In the genomic region with DNA sequence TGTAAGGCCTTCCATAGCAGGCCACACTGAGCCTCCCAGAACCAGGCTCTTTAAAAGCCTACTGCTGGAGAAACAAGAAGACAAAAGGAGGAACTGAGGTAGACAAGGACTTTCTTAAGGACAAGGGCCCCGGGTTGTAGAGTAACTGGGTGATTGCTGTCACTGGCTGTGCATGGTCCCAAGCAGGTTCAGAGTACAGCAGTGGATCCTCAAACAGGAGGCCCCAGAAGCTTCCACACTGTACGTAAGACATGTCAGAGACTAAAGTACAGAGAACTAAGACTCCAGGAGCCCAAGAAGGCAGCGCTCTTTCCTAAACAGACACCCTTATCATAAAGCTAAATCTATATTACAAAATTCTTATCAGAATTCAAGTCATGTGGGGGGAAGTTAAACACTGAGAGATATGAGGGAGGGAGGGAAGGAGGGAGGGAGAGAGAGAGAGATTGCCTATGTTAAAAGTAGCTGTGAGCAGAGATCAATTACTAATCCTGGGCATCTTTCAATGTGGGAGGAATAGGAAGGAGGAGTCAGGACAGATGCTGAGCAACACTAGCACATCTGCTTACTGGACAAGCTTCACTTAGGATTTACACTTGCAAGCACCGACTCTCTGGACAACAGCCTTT, we compare ENCODE assay signal across 22 mouse cellular contexts. TPM values are rescaled to one million over a fixed set of nuclear protein-coding genes. Genes with fewer than 3 reads are reported as not detected.
DNase-seq lines count a peak whose midpoint lies in the region; ATAC-seq and TF ChIP-seq lines count a peak whose summit lies in the region.
"Had no signal": no experiment of that assay in that cellular context is flagged by ENCODE, and none has a peak within 500 bp of the region (broad histone marks: within the 10 kb centered on the region; RNA-seq: fewer than 3 reads in every experiment).

No protein-coding gene starts in this region.

- H3K27me3 ChIP-seq in G1E (ENCODE audit: insufficient read depth, low read length) = no peaks in the 10 kb centered on the region
- no peaks in the 10 kb centered on the region for H3K27me3 ChIP-seq in intestine, embryonic 15.5 days (replicated peaks)
- H3K27me3 ChIP-seq: heart, embryonic 15.5 days; hindbrain, embryonic 15.5 days had no signal

- DNase-seq in 416B (ENCODE audit: low read depth) (peak; percentile 37), G1E (ENCODE audit: low spot score) (no peak)
- no peak for DNase-seq in heart, postnatal 14 days
- DNase-seq in ovary, adult 18-20 months (ENCODE audit: low spot score) = no peak
- DNase-seq: adrenal gland, adult 2 months; adrenal gland, postnatal 25 days; B cell, adult 2 months; cerebellum, adult 18-20 months; cerebellum, adult 9-11 months; heart, adult 2 months had no signal

- no peak overlapping the region for H3K4me3 ChIP-seq in G1E (ENCODE audit: low read depth, low read length)
- H3K4me3 ChIP-seq in intestine, embryonic 15.5 days (replicated peaks) = no peak overlapping the region
- H3K4me3 ChIP-seq: embryonic facial prominence, embryonic 10.5 days; heart, adult 2 months; heart, embryonic 15.5 days; hindbrain, embryonic 15.5 days had no signal

- peak overlapping the region; percentile 54; the same call in 1 of the 2 replicates for H3K27ac ChIP-seq in intestine, embryonic 15.5 days
- H3K27ac ChIP-seq: embryonic facial prominence, embryonic 10.5 days; heart, adult 2 months; heart, embryonic 15.5 days; hindbrain, embryonic 15.5 days had no signal

- WGBS in intestine, embryonic 15.5 days = 57% methylated on average over 4 of the region's 4 CpGs

- H3K9ac ChIP-seq in intestine, embryonic 15.5 days = no peak overlapping the region
- H3K9ac ChIP-seq: heart, embryonic 15.5 days; hindbrain, embryonic 15.5 days had no signal

- intact Hi-C loops in heart, postnatal 14 days (cut with DNase I) = no loop called here

- TF ChIP-seq CTCF in G1E (IDR thresholded peaks at IDR 0.05; ENCODE audit: low read depth, low read length) = no peak

- H3K9me3 ChIP-seq in G1E (replicated peaks) = no peaks in the 10 kb centered on the region
- H3K9me3 ChIP-seq in intestine, embryonic 15.5 days = no peaks in the 10 kb centered on the region
- H3K9me3 ChIP-seq: embryonic facial prominence, embryonic 10.5 days; heart, embryonic 15.5 days; hindbrain, embryonic 15.5 days had no signal

- peak; percentile 66 for ATAC-seq in G1E (ENCODE audit: extremely low read depth, insufficient number of reproducible peaks, low FRiP score, poor library complexity, severe bottlenecking)
- ATAC-seq in intestine, embryonic 15.5 days = peak; percentile 77
- ATAC-seq in megakaryocyte progenitor cell, adult 5-6 weeks (replicated peaks; ENCODE audit: poor library complexity) = peak; percentile 29
- ATAC-seq: CD4-positive, CD25-positive, alpha-beta regulatory T cell, adult 4 months; forebrain, embryonic 14.5 days had no signal

- 0 out of 2 replicates have a peak overlapping the region, but pooled peaks have one; percentile 22 for H3K4me2 ChIP-seq in intestine, embryonic 15.5 days (replicated peaks)
- H3K4me2 ChIP-seq: heart, embryonic 11.5 days; heart, embryonic 15.5 days; hindbrain, embryonic 15.5 days had no signal

- peaks cover 35% of the 10 kb centered on the region for H3K4me1 ChIP-seq in G1E (ENCODE audit: insufficient read depth, low read depth, low read length)
- 0 out of 2 replicates have a peak, but pooled peaks cover 17% of the 10 kb centered on the region for H3K4me1 ChIP-seq in intestine, embryonic 15.5 days (replicated peaks)
- H3K4me1 ChIP-seq: heart, embryonic 15.5 days; hindbrain, embryonic 15.5 days had no signal

- no peaks in the 10 kb centered on the region for H3K36me3 ChIP-seq in G1E (replicated peaks)
- H3K36me3 ChIP-seq in intestine, embryonic 15.5 days = no peaks in the 10 kb centered on the region
- H3K36me3 ChIP-seq: embryonic facial prominence, embryonic 10.5 days; heart, embryonic 15.5 days; hindbrain, embryonic 15.5 days had no signal

RNA-seq across cellular contexts. Expression of gene Chpt1, which starts 8.8 kb away (rescaled TPM):
- 11.4 and 28.1 TPM in 2 replicates for total RNA-seq in G1E (2014; fragmentation: Nextera tagmentation)
- total RNA-seq in G1E (2017) = 33.5 and 40.8 TPM in 2 replicates
- polyA plus RNA-seq in G1E (2012) = 9.3 and 13.2 TPM in 2 replicates
- 219 and 229 TPM in 2 replicates for polyA plus RNA-seq in intestine, embryonic 15.5 days (2015; fragmentation: Nextera tagmentation; extraction: Ambion mirVana)
- total RNA-seq in megakaryocyte progenitor cell, adult 5-6 weeks (2015) = 26.2 and 32.4 TPM in 2 replicates
- 22.4 and 22.9 TPM in 2 replicates for total RNA-seq in megakaryocyte progenitor cell, adult 5-6 weeks (2017)
- 100 to 1,000 TPM; 252 to 257 TPM for total RNA-seq in heart, postnatal 14 days (2021)

RNA-seq across cellular contexts. Expression of gene Sycp3, which starts 35.7 kb away (rescaled TPM):
- total RNA-seq in G1E (2014; fragmentation: Nextera tagmentation) (not detected in 2 replicates), G1E (2017) (0.22 and 0.23 TPM in 2 replicates)
- polyA plus RNA-seq in G1E (2012) = not detected in 2 replicates
- polyA plus RNA-seq in intestine, embryonic 15.5 days (2015; fragmentation: Nextera tagmentation; extraction: Ambion mirVana) = 0.39 and 0.62 TPM in 2 replicates
- not detected in 2 replicates for total RNA-seq in megakaryocyte progenitor cell, adult 5-6 weeks (2015)
- total RNA-seq in megakaryocyte progenitor cell, adult 5-6 weeks (2017) = not detected in 2 replicates
- total RNA-seq in heart, postnatal 14 days (2021) = not detected
- total RNA-seq: gastrocnemius, adult 8-10 months; heart, adult 2 months; heart, postnatal 25 days had no signal
- polyA plus RNA-seq: adrenal gland, adult 2 months; CD4-positive, CD25-positive, alpha-beta regulatory T cell, adult 4 months; embryonic facial prominence, embryonic 14.5 days; forebrain, embryonic 14.5 days; heart, adult 2 months; hindbrain, embryonic 11.5 days had no signal

Comparison
In these comparisons a context has a peak if more than half of its experiments do, and no peak if none do; other contexts are left out.
1. RNA of gene Chpt1, which starts 8.8 kb away (total RNA-seq): 252 to 257 TPM in heart, postnatal 14 days; 11.4 to 40.8 TPM in G1E and 22.4 to 32.4 TPM in megakaryocyte progenitor cell, adult 5-6 weeks; every median in the first group is over 4 times any median in the second.
2. Peak in every context shown above with its lines, with median percentiles within 50 percentile points of each other: ATAC-seq.